Mouse (Mus musculus) testis, adult 2 months (tissue): ENCODE data around the gene Fmo2.
A peak's percentile ranks its signal among the peaks of the same experiment; 100 is the strongest.

ENCODE experiments used
- CTCF ChIP-seq: fragments of 200-500 bp; IDR thresholded peaks from 2 replicates; pipeline ENCODE4 v1.5.1; 2012; ENCODE audit warnings: low read depth, mild to moderate bottlenecking, inconsistent platforms, low read length, moderate library complexity; ENCODE audit not compliant: control insufficient read depth, insufficient read depth, insufficient replicate concordance
- POLR2A ChIP-seq: fragments of 200-500 bp; IDR thresholded peaks from 2 replicates; pipeline ENCODE4 v1.6.1; 2012; ENCODE audit warnings: low read depth, mild to moderate bottlenecking, inconsistent platforms, low read length, moderate library complexity; ENCODE audit not compliant: control insufficient read depth

GRCm38 (mm10) chr1:162895900-162896299 lies 2.6 kb downstream of the Fmo2 start:
- TF ChIP-seq CTCF (peak; percentile 33; the same call in 1 of the 2 replicates), POLR2A (no peak)
